Mouse (Mus musculus): Measurements from ENCODE around the gene Mrpl37.

Gene Mrpl37

DNA sequence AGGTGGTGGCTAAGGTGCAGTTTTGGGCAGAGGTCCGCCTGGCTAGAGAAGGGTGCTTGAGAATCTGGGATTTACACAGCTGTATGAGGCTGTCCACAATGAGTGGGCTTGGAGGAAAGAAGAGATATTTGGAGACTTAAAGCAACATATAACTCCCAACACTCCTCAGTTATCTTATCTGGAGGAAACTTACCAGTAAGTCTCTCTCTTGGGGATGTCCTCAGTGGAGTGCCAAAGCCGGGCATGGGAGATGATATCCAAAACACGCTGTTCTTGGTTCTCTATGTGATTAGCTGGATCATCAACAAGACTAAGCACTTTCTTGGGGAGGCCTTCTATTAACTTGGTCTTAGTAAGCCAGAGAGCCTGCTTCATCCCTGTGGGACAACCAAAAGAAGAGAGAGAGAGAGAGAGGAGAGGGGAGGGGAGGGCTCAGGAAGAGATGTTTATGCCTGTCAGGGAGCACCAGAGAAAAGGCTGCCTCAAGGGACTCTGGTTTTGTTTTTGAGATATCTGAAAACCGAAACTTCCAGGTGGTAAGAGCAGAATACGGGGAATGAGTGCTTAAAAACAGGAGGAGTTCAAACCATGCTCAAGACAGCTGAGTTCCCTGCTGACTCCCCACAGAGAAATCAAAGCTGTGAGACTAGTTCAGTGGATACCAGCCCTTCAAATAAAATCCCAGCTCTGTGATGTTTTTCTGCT is 2.1 kb downstream of the Mrpl37 start:
- DNase-seq, result no peak

DNA sequence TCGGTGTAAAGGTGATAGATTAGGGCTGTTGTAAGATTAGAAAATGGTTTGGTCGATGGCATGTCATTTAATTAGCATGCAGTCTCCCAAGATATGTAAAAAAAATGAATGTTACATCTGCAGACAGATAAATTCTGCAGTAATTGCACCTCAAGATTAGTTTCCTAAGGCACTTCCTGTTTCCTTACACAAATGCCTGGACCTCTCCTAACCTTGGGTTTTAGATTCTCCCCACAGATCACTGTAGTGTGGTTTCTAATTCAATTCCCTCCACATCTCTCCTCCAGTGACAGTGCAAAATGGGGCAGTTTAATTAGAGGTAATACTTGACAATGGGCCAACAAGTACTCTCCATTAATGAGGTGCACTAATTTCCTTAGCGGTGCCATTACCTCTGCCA is 3.5 kb downstream of the Mrpl37 start:
- no peak for DNase-seq

GRCm38 (mm10) chr4:107061560-107061959 is 5.1 kb downstream of the Mrpl37 start:
- DNase-seq, result no peak

DNA sequence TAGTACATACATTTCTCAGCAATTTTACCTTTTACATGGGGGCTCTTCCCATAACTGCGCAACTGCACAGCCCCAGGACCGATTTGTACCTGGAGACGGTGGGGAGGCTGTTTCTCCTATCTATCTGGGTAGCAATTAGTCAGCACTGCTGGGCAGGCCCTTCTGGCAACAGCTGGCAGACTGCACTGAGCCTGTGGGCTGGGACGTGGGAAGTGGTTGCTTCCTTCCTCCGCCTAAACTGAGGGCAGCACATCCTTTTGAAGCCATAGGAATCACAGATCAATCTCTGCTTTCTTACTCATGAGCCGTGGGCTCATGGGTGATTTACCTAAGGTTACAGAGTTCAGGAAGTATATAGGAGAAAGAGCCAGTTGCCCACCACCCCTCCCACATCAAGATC is 7.9 kb downstream of the Mrpl37 start:
- DNase-seq, result no peak

GRCm38 (mm10) chr4:107058346-107058745 is 8.3 kb downstream of the Mrpl37 start:
- no peak for DNase-seq

- DNase-seq, result no peak
Measured at GRCm38 (mm10) chr4:107056088-107056487, 10.6 kb downstream of the Mrpl37 start.

- peak; percentile 15 for DNase-seq
Measured at GRCm38 (mm10) chr4:107052962-107053553, 13.6 kb downstream of the Mrpl37 start.

- no peak for DNase-seq
Measured at GRCm38 (mm10) chr4:107051889-107052288, 14.8 kb downstream of the Mrpl37 start.

GRCm38 (mm10) chr4:107048568-107049162 is 18.0 kb downstream of the Mrpl37 start:
- DNase-seq, result no peak

GRCm38 (mm10) chr4:107047806-107048205 is 18.9 kb downstream of the Mrpl37 start:
- DNase-seq, result no peak

GRCm38 (mm10) chr4:107045188-107045587 is 21.5 kb downstream of the Mrpl37 start:
- DNase-seq, result no peak

GRCm38 (mm10) chr4:107042304-107042703 is 24.4 kb downstream of the Mrpl37 start:
- no peak for DNase-seq

DNA sequence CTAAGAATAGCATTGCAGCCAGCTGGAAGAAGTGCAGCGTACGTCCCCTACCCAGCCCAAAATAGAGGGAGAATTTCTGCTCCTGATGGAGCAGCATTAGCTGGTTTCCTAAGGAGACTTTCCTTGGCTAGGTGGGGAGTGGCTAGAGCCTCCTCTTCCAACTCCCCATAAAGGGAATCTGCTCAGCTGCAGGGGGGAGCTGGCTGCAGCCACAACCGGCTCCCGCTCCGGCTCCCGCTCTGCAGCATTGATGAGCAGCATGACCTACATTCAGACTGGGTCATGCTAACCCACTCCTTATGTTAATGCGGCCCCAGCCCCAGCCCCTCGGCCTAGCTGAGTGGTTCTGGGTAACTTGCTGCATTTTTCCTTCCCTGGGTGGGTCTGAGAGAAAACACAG is 27.4 kb downstream of the Mrpl37 start:
- peak; percentile 83 for DNase-seq

DNA sequence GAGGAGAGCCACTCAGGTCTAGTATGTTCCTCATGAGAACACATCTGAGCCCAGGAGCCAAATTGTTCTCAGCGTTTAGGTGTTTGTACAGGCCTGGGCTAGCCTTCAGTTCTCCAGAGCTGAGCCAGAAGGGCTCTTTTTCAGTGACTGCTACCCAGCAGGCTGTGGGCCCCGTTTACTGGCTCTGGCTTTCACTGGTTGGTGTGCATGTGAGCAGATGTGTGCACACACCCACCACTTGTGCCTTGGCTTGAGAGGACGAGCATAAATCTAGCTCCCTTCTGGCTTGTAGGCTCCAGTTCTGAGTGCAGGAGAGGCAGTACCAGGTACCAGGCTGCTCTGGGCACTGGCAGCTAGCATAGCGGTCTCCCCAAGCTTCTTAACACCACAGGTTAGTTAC is 28.4 kb downstream of the Mrpl37 start:
- no peak for DNase-seq

DNA sequence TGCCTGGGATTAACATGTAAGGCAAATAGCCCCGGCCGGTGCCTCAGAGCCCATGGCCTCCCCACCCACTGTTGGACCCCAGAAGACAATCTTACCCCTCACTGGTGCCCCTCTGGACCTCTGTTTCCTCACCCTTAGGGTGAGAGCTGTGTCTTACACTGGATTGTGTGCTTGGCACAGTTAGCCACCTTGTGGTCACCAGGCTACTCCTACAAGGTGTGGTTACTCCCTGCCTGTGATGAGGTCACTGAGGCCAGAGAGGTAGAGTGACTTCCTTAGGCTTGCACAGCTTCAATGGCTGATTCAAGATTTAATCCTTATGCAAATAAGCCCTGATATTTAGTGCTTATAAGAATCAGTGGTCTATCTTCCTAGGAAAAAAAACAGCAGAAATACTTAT is 29.7 kb downstream of the Mrpl37 start:
- DNase-seq, result no peak

DNA sequence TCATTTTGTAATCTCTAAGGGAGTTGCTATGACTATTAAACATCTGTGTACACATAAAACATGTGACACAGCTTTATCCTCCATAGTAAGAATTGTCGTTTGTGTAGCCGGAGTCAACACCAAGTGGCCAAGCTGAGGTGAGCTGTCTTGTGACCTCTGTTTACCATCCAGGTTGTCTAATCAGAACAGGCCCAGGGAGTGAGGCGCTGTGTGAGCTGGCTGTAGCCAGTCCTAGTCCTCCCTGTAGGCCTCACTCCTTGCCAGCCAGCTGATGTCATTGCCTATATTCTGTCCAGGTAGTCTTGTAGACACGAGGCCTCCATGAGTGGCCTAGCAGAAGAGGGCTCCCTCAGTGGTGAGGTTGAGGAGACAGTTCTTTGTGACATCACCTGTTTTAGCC is 31.0 kb downstream of the Mrpl37 start:
- DNase-seq, result no peak

- no peak for DNase-seq
Measured at GRCm38 (mm10) chr4:107026451-107026850, 40.2 kb downstream of the Mrpl37 start.

DNA sequence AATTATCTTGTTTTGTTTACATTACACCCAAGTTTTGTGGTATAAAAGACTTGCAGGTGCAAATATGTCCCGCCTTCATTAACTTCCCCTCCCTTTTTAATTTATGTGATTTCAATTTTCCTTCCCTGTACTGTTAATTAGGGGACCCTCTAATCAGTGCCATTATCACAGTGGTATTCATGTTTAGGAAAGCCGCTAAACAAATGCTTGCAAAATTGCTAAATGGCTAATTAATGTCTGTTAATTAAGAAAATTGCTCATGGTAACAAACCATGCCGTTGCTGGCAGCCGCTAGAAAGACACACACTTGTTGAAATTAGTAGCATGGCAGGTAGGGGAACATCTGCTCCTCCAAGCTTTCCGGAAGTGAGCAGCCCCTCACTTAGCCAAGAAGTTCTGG is 41.3 kb downstream of the Mrpl37 start:
- DNase-seq, result peak; percentile 57

GRCm38 (mm10) chr4:107024899-107025298 is 41.8 kb downstream of the Mrpl37 start:
- DNase-seq, result no peak

- no peak for DNase-seq
Measured at GRCm38 (mm10) chr4:107021464-107021863, 45.2 kb downstream of the Mrpl37 start.

DNA sequence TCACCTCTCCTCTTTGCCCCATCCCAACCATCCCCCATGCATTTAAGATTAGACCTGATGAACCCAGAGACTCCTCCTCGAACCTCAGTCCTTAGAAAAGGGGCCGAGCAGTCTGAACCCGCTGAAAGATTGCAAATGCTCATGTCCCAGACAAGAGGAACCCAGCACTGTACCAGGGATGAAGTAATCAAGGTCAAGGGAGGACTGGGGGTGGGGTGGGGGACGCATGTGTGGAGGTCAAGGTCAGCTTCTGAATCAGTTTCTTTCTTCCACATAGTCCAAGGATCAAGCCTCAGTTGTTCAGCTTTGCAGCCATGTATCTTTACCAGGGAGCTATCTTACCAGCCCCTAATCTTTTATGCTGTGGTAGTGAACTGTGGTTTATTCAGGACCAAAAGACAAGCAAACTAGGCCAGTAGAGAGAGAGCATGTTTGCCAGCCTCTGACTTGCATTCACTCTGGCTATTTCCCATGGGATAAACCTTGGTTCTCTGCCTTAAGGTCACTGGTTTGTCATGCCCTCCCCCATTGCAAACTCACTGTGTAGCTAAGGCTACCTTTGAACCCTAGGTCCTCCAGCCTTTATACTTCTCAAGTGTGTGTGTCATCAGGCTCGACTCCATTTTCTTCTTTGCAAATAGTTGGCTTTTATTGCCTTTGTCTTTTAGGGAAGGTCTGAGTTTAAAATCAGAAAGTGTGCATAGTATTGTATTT is 46.2 kb downstream of the Mrpl37 start:
- no peak for DNase-seq

DNA sequence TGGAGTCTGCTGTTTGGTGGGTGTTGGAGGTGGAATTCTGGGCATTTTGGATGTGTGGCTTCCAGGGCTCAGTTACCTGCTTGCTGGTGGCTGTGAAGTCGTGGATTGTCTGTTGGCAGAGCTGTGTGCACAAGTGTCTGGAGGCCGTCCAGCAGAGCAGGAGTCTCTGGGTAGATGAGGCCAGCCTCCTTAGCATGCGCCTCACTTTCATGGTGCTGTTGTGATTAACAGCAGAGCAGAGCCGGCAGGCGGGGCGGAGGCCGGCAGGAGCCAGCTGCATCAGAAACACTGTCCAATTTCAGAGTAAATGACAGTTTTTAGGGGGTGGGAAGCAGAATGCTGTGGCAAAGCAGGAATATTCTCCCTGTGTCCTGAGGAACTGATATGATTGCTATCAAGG is 47.6 kb downstream of the Mrpl37 start:
- no peak for DNase-seq

- DNase-seq, result no peak
Measured at GRCm38 (mm10) chr4:107018521-107018920, 48.1 kb downstream of the Mrpl37 start.

GRCm38 (mm10) chr4:107017257-107017656 is 49.4 kb downstream of the Mrpl37 start:
- no peak for DNase-seq
